Mouse (Mus musculus): Measurements from ENCODE around the gene Yrdc. TPM values are rescaled to one million over a fixed set of nuclear protein-coding genes. Genes with fewer than 3 reads are reported as not detected.

Gene Yrdc
- polyA plus RNA-seq, 1 experiment from 2014 or later, result 41.0 TPM

Other genes starting within 250 kb of the Yrdc start
- not detected in 2 replicates for gene 3100002H09Rik, start 239.9 kb upstream of the Yrdc start, polyA plus RNA-seq (2014; fragmentation: Nextera tagmentation; extraction: Ambion mirVana)
- gene Pou3f1, start 193.9 kb upstream of the Yrdc start, polyA plus RNA-seq (2014; fragmentation: Nextera tagmentation; extraction: Ambion mirVana), result 2.1 and 3.4 TPM in 2 replicates
- 77.1 and 90.3 TPM in 2 replicates for gene Utp11, start 157.1 kb upstream of the Yrdc start, polyA plus RNA-seq (2014; fragmentation: Nextera tagmentation; extraction: Ambion mirVana)
- 9.7 and 10.7 TPM in 2 replicates for gene Fhl3, start 150.0 kb upstream of the Yrdc start, polyA plus RNA-seq (2014; fragmentation: Nextera tagmentation; extraction: Ambion mirVana)
- 236 and 240 TPM in 2 replicates for gene Sf3a3, start 135.9 kb upstream of the Yrdc start, polyA plus RNA-seq (2014; fragmentation: Nextera tagmentation; extraction: Ambion mirVana)
- 26.2 and 28.2 TPM in 2 replicates for gene Inpp5b, start 108.8 kb upstream of the Yrdc start, polyA plus RNA-seq (2014; fragmentation: Nextera tagmentation; extraction: Ambion mirVana)
- gene Mtf1, start 48.6 kb upstream of the Yrdc start, polyA plus RNA-seq (2014; fragmentation: Nextera tagmentation; extraction: Ambion mirVana), result 12.3 and 12.6 TPM in 2 replicates
- 39.8 and 43.3 TPM in 2 replicates for gene 1110065P20Rik, start 517 bp downstream of the Yrdc start, polyA plus RNA-seq (2014; fragmentation: Nextera tagmentation; extraction: Ambion mirVana)
- gene Maneal, start 11.5 kb downstream of the Yrdc start, polyA plus RNA-seq (2014; fragmentation: Nextera tagmentation; extraction: Ambion mirVana), result 1.9 and 2.4 TPM in 2 replicates
- gene Epha10, start 30.2 kb downstream of the Yrdc start, polyA plus RNA-seq (2014; fragmentation: Nextera tagmentation; extraction: Ambion mirVana), result 0.55 and 0.68 TPM in 2 replicates
- 3.8 and 5.5 TPM in 2 replicates for gene 9930104L06Rik, start 86.4 kb downstream of the Yrdc start, polyA plus RNA-seq (2014; fragmentation: Nextera tagmentation; extraction: Ambion mirVana)
- gene Cdca8, start 88.6 kb downstream of the Yrdc start, polyA plus RNA-seq (2014; fragmentation: Nextera tagmentation; extraction: Ambion mirVana), result 191 and 200 TPM in 2 replicates
- 8.0 and 11.0 TPM in 2 replicates for gene Rspo1, start 135.8 kb downstream of the Yrdc start, polyA plus RNA-seq (2014; fragmentation: Nextera tagmentation; extraction: Ambion mirVana)
- 94.4 and 99.3 TPM in 2 replicates for gene Gnl2, start 165.9 kb downstream of the Yrdc start, polyA plus RNA-seq (2014; fragmentation: Nextera tagmentation; extraction: Ambion mirVana)
- gene Dnali1, start 215.0 kb downstream of the Yrdc start, polyA plus RNA-seq (2014; fragmentation: Nextera tagmentation; extraction: Ambion mirVana), result 0.22 and 0.35 TPM in 2 replicates
- gene Snip1, start 216.0 kb downstream of the Yrdc start, polyA plus RNA-seq (2014; fragmentation: Nextera tagmentation; extraction: Ambion mirVana), result 43.1 and 45.3 TPM in 2 replicates
- 103 and 104 TPM in 2 replicates for gene Meaf6, start 234.5 kb downstream of the Yrdc start, polyA plus RNA-seq (2014; fragmentation: Nextera tagmentation; extraction: Ambion mirVana)

Measured in embryonic facial prominence, embryonic 11.5 days (tissue).